Mouse (Mus musculus) spleen, adult 2 months (tissue): Measurements from ENCODE around the gene 1700003E16Rik.

Experiments
- CTCF ChIP-seq: fragments of 200-500 bp; IDR thresholded peaks from 2 replicates; pipeline ENCODE4 v1.5.1; 2011; ENCODE audit warnings: mild to moderate bottlenecking, inconsistent platforms; ENCODE audit not compliant: insufficient read depth, insufficient read length, insufficient replicate concordance; ENCODE audit errors: extremely low read depth
- POLR2A ChIP-seq: fragments of 200-500 bp; IDR thresholded peaks from 2 replicates; pipeline ENCODE4 v1.6.1; 2011; ENCODE audit warnings: low read depth, low read length, inconsistent platforms

DNA sequence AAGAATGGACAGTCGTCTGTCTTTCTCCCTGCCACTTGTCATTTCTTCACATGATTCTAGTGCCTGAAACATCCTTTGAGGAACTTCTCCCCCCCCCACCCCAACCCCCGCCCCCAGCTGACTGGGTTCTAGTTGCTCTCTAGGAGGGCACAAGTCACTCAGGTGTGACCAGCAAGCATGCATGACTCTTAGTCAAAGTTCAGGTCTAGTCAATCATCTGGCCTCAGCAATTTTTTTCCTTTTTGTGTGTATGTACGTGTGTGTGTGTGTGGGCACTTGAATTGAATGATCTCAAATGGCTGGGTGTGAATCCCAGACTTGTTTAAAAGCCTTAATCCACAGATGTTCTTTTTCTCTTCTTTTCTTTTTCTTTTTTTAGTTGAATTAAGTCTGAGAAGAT lies 22.0 kb upstream of the 1700003E16Rik start:
- TF ChIP-seq POLR2A (no peak), CTCF (no peak)
